Mouse (Mus musculus) 416B (cell line): ENCODE data around the gene Cdk6.

Experiments
- DNase-seq: peaks from one replicate; pipeline ENCODE4 v3.0.0; 2011; ENCODE audit warnings: low read depth

Cdk6 gene

DNA sequence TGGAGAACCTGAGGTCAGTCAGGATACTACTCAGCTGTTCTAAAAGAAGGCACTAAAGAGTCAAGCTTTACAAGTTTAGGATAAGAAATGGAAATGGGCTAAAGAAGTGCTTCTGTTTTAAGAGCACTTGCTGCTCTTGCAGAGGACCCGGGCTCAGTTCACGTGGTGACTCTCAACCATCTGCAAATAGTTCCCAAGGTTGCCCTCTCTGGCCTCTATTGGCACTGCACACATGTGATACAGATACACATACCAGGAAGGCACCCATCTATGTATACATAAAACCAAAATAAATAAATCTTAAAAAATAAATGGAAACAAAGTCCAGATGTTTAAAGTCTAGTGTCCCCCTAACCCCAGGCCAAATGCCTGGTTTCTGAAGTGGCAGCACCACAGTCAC, 233.5 kb downstream of the Cdk6 start:
- DNase-seq: no peak

GRCm38 (mm10) chr5:3577939-3578338, 236.7 kb downstream of the Cdk6 start:
- DNase-seq: peak; percentile 21

DNA sequence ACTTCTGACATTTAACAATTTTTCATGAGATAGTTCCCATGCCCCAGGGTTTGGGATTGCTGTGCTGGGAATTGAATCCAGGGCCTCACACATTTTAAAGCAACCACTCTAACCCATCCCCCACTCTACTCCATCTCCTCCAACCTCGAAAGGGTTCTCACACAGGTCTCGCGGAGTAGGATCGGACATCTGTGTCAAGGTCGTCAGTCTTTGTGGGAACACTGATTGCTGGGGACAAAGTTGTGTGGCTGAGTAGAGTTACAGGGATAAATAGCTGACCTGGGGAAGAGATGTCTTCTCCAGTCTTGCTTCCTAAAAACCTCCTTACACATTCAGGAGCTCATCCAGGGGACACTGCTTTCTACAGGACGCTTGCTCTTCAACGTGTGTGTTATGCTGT, 237.8 kb downstream of the Cdk6 start:
- DNase-seq: no peak
